Mouse (Mus musculus) cerebellum, adult 2 months (tissue): Measurements from ENCODE around the gene Slc38a10.

ENCODE experiments used
- CTCF ChIP-seq: fragments of 200-500 bp; IDR thresholded peaks from 2 replicates; pipeline ENCODE4 v1.5.1; 2011; ENCODE audit warnings: low read depth, mild to moderate bottlenecking, control low read depth, low read length, moderate library complexity, borderline replicate concordance; ENCODE audit not compliant: insufficient read depth
- POLR2A ChIP-seq: fragments of 200-500 bp; IDR thresholded peaks from 2 replicates; pipeline ENCODE4 v1.6.1; 2011; ENCODE audit warnings: low read length, control low read depth, borderline replicate concordance; ENCODE audit not compliant: insufficient read depth

GRCm38 (mm10) chr11:120114488-120115215 is 36.5 kb downstream of the Slc38a10 start:
- TF ChIP-seq CTCF (no peak), POLR2A (no peak)
